Mouse (Mus musculus) adrenal gland, postnatal 4 days (tissue): Measurements from ENCODE around the gene Atp6v0a4. TPM values are rescaled to one million over a fixed set of nuclear protein-coding genes. Genes with fewer than 3 reads are reported as not detected.

Source experiments
- DNase-seq, 2 experiments: peaks; one replicate each; pipeline ENCODE4 v3.0.0; 2021 to 2022; ENCODE audit warnings: low spot score in 2 of 2, mixed read lengths in 2 of 2
- total RNA-seq, 2 experiments: library from RNA; stranded (reverse); gene quantifications; 2 replicates each; pipeline ENCODE4 v1.2.3; 2021

Gene Atp6v0a4
- total RNA-seq, 2 experiments from 2014 or later, result 3.8 to 12.0 TPM

- DNase-seq, result no peak
Measured at GRCm38 (mm10) chr6:38083204-38083603, 41.2 kb downstream of the Atp6v0a4 start.

GRCm38 (mm10) chr6:38081727-38082341 is 42.6 kb downstream of the Atp6v0a4 start:
- DNase-seq, result no peak

- DNase-seq, result no peak
Measured at GRCm38 (mm10) chr6:38080364-38080763, 44.0 kb downstream of the Atp6v0a4 start.

DNA sequence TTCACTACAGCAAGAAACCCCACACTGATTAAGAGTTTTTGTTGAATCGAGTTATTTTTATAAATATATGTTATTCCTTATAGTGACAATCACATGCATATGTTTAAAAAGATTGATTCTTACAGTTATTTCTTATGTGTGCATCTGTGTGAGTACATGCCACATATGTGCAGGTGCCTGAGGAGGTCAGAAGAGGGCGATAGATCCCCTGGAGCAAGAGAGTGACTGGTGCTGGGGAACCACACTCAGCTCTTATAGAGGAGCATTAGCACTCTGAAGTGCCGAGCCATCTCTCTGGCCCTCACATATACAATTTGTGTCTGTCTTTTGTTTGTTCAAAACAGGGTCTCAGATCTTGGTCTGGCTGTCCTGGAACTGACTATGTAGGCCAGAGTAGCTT is 50.8 kb downstream of the Atp6v0a4 start:
- no peak for DNase-seq

DNA sequence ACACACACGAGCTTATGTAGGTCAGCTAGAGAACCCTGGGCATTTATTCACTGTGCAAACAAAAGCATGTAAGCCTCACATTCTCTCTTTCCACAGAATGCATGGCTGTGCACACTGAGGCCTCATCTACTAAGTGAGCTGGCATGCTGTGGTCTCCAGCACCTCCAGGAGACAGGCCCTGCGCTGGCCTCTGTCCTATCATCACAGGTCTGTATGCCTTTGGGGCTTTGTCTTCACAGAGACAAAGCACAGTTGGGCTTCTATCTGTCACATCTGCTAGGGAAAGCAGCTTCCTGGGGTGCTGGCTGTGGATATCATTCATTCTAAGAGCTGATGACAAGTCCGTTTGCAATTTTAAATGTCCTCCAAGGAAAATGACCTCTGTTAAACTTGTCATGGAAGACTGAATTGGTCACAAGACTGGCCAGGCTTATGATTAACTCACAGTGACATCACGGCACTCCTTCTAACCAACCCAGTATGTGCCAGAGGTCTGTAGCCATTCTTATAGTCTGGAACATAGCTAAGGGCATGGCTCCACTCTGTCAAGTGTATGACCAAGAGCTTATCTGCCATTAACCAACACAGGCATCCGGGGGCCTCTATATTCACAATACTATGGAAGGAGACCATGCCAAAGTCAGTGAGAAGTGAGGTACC is 52.1 kb downstream of the Atp6v0a4 start:
- no peak for DNase-seq

- DNase-seq, result no peak
Measured at GRCm38 (mm10) chr6:38071256-38071655, 53.1 kb downstream of the Atp6v0a4 start.

- peak in 1 of 2 experiments; percentile 24 for DNase-seq
Measured at GRCm38 (mm10) chr6:38066215-38066614, 58.2 kb downstream of the Atp6v0a4 start.

GRCm38 (mm10) chr6:38065501-38066122 is 58.8 kb downstream of the Atp6v0a4 start:
- no peak for DNase-seq

- no peak for DNase-seq
Measured at GRCm38 (mm10) chr6:38065122-38065500, 59.3 kb downstream of the Atp6v0a4 start.

- DNase-seq, result no peak
Measured at GRCm38 (mm10) chr6:38064621-38065020, 59.8 kb downstream of the Atp6v0a4 start.

GRCm38 (mm10) chr6:38058805-38059204 is 65.6 kb downstream of the Atp6v0a4 start:
- DNase-seq, result no peak

- no peak for DNase-seq
Measured at GRCm38 (mm10) chr6:38055471-38056330, 68.7 kb downstream of the Atp6v0a4 start.

DNA sequence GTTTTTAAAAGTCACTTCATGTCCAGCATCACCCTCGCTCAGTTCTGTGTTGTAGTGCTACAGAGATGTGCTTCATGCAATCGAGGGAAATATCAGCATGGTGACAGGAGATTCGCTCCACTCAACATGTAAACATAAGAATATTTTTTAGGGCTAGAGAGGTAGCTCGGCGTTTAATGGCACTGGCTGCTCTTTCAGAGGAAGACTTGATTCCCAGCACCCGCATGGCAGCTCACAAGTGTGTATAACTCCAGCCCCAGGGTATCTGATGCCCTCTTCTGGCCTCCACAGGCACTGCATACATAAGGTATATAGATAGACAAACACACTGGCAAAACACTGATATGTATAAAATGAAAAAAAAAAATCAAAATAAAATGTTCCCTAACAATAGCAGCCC is 74.8 kb downstream of the Atp6v0a4 start:
- no peak for DNase-seq

- no peak for DNase-seq
Measured at GRCm38 (mm10) chr6:38048800-38049561, 75.4 kb downstream of the Atp6v0a4 start.

GRCm38 (mm10) chr6:38048003-38048402 is 76.4 kb downstream of the Atp6v0a4 start:
- no peak for DNase-seq

DNA sequence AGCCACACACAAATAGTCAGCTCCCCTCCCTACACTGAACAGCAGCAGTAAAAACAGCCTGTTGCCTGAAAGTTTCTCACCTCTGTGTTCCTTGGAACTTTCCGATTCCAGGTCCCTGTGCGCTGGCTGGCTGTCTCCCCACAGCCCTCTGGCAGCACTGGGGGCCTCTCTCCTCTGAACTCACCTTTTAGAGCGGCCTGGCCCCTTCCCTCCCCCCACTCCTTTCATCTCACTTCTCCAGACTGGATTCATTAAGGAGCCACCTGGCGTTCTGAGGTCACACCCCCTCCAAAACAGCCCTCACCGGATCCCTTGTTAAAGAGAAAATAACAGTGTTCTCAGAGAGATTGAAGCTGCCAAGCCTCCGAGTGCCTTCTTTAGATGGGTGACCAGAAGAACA is 77.5 kb downstream of the Atp6v0a4 start, which contains the start of gene Svopl:
Svopl (minus strand) TSS at position 159 of the 400 bp plus-strand sequence.
- no peak for DNase-seq

DNA sequence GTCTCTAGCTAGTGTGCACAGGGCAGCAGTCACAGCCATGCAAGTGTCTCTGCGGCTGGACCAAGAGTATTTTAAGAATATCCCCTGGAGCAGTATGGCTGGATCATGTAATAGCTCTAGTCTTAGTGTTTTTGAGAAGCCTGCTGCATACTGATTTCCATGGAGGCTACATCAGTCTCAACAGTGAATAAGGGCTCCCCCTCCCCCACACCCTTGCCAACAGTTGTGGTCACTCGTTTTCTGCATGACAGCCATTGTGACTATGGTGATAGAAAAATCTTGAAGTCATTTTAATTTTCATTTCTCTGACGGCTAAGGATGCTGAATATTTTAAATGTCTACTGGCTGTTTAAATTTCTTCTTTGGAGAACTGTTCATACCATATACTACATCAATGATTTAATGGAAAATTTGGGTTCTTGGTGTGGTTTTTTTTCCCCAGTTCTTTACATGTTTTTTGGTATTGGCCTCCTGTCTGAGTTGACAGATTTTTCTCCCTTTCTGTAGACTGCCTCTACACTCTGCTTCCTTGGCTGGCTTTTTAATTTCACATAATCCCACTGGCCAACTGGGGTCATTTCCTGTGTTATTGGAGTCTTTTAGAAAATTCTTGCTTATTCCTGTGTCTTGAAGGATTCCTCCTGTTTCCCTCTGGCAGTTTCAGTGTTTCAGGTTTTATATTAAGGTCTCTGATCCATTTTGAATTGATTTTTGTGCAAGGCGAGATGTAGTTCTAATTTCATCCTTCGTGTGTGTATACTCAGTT is 91.4 kb downstream of the Atp6v0a4 start:
- no peak for DNase-seq

DNA sequence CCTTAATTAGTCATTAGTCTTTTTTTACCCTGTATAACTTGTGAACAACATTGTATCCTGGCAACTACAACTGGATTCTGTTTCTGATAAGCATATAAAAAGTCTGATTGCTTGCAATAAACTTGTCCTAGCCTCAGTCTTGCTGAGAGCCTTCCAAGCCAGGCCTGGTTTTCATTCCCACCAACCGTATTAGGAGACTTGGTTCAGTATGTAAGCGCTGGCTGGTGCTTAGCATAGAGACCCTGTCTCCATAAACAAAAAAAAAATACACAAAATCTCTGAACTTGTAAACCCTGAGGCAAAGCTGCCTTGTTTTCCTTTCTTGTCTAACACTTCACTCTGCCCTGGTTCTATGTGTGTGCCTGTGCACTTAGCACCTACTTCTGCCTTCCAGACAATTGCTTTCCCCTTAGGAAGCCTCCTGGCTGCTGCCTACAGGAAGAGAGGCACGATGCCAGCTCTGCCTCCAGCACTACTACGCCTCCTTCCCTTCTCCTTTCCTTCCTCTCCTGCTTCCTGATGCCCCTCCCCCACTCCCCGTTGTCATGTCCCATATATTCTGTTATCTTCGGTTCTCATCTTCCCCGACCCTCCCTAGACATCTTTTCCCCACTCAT is 92.4 kb downstream of the Atp6v0a4 start:
- no peak for DNase-seq

GRCm38 (mm10) chr6:38028205-38028604 is 96.2 kb downstream of the Atp6v0a4 start:
- no peak for DNase-seq

GRCm38 (mm10) chr6:38027771-38028170 is 96.6 kb downstream of the Atp6v0a4 start:
- DNase-seq, result no peak
